Mouse (Mus musculus) adrenal gland, postnatal 36 days (tissue): ENCODE data around the gene Usp9x. TPM values are rescaled to one million over a fixed set of nuclear protein-coding genes. Genes with fewer than 3 reads are reported as not detected.

Source experiments
- DNase-seq, 2 experiments: peaks; one replicate each; pipeline ENCODE4 v3.0.0; 2021; ENCODE audit warnings: mixed read lengths in 1 of 2
- total RNA-seq, 2 experiments: library from RNA; stranded (reverse); gene quantifications; 2 replicates each; pipeline ENCODE4 v1.2.3; 2021

Usp9x gene
- total RNA-seq, 2 experiments from 2014 or later: 205 to 212 TPM

GRCm38 (mm10) chrX:13072461-13072982, 1.2 kb downstream of the Usp9x start:
- peak; percentile 72 to 81 for DNase-seq

GRCm38 (mm10) chrX:13085621-13086020, 14.3 kb downstream of the Usp9x start:
- no peak for DNase-seq

DNA sequence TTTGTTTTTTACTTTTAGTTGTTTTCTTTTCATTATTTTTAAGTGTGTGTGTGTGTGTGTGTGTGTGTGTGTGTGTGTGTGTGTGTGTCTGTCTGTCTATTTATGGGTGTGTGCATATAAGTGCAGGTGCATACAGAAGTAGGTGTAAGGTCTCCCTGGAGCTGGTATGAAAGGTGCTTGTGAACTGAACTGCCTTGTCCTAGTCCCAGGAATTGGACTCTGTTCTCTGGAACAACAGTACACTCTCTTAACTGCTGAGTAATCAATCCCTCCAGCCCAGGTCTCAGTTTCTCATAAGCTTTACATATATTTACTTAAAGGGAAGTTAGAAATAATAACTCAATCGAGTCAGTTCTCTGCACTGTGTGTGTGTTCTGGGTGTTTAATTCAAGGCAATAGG, 25.7 kb downstream of the Usp9x start:
- no peak for DNase-seq

- DNase-seq: peak in 1 of 2 experiments; percentile 26
Observed at GRCm38 (mm10) chrX:13206514-13206913, 135.2 kb downstream of the Usp9x start.

DNA sequence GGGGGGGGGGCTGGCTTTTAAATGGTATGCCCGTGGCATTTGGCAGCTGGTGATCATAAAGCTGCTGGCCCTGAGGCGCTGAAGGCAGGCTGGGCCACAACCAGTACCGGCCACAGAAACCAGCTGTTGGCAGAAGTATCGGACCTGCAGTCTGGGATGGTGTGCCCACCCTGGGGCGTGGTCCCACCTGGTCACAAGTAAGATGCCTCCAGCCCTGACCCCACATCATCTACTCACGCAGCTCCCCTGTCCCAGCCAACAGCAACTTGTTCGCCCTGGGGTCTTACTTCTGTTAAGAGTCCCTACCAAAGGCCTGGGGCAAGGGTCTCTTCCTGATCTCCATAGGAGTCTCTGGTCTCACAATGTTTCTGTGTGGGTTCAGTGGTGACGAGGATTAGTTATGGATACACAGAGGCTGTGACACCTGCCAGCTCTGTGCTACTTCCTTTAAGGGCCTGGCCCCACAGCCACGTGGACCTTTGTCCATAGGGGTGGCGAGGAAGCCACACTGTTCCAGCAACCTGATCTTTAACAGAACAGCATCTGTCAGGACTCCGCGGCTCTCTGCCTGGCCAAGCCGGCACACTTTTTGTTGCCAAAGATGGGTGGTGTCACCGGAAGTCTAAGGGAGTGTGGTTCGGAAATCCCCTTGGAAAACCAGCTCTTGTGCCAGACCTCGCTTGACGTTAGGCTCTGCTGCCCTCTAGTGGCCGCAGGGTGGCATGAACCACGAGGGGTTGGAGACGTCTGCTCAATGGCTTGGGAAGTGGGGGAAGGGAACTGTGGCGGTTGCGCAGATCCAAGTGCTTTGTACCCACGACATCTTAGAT, 136.4 kb downstream of the Usp9x start:
- DNase-seq: peak; percentile 88 to 91

GRCm38 (mm10) chrX:13208404-13208803, 137.1 kb downstream of the Usp9x start:
- no peak for DNase-seq

- no peak for DNase-seq
Observed at GRCm38 (mm10) chrX:13214275-13214674, 143.0 kb downstream of the Usp9x start.

Other genes with a start within 250 kb of the Usp9x start
- gene Ddx3x, start 209.5 kb downstream of the Usp9x start, total RNA-seq: 100 to 1,000 TPM; 362 to 459 TPM